Mouse (Mus musculus) kidney, adult 2 months (tissue): ENCODE results near the gene Clptm1.
A peak's percentile ranks its signal among the peaks of the same experiment; 100 is the strongest.

Source experiments
- CTCF ChIP-seq: fragments of 200-500 bp; conservative IDR thresholded peaks from 2 replicates; pipeline ENCODE4 v1.5.1; 2011; ENCODE audit warnings: low read depth, mild to moderate bottlenecking, control low read depth, low read length, moderate library complexity, mixed read lengths; ENCODE audit not compliant: insufficient read depth, insufficient read length
- POLR2A ChIP-seq: fragments of 200-500 bp; IDR thresholded peaks from one replicate; pipeline ENCODE4 v1.6.1; 2011; ENCODE audit warnings: low read depth, low read length, control low read depth

- TF ChIP-seq POLR2A (peak; percentile 67), CTCF (no peak)
Observed at GRCm38 (mm10) chr7:19603849-19604605, 60.8 kb downstream of the Clptm1 start, which contains the start of gene Clasrp.
